Mouse (Mus musculus) left cerebral cortex, postnatal 10 days (tissue): Measurements from ENCODE around the gene Itgb3bp. TPM values are rescaled to one million over a fixed set of nuclear protein-coding genes. Genes with fewer than 3 reads are reported as not detected.
A peak's percentile ranks its signal among the peaks of the same experiment; 100 is the strongest.

Experiments
- DNase-seq, 2 experiments: peaks; one replicate each; pipeline ENCODE4 v3.0.0; 2021 to 2022; ENCODE audit warnings: low spot score in 2 of 2, mixed read lengths in 1 of 2; ENCODE audit errors: extremely low spot score in 1 of 2
- intact Hi-C: fragments of 180-260 bp; cut with DNase I; formaldehyde crosslinking; loops from one replicate; pipeline ENCODE4 v1.15.1; 2025
- total RNA-seq, 2 experiments: library from RNA; stranded (reverse); gene quantifications; 2 replicates each; pipeline ENCODE4 v1.2.3; 2021

The Itgb3bp gene
- total RNA-seq, 2 experiments from 2014 or later, result 2.0 to 3.1 TPM

DNA sequence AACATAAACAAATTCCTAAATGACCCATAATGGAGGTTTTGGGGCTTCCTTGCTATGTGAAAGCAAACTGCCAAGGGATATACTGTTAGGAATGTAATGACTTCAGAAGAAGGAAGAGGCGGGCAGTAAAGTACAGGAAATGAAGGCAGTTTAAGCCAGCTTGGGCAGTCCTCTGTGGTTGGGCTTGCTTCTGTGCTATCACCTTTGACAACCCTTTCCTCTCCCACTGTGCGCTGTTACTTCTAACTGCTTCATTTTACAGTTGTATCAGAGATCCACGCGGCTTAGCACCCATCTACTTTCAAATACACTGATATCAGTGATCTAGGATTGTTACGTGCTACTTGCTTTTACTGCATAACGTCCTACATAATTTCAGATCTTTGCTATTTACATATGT is 137.2 kb downstream of the Itgb3bp start:
- intact Hi-C loops, result no loop called here
- no peak for DNase-seq

- DNase-seq, result peak in 1 of 2 experiments; percentile 33
- intact Hi-C loops, result no loop called here
Observed at GRCm38 (mm10) chr4:99773041-99773440, 156.6 kb downstream of the Itgb3bp start.

DNA sequence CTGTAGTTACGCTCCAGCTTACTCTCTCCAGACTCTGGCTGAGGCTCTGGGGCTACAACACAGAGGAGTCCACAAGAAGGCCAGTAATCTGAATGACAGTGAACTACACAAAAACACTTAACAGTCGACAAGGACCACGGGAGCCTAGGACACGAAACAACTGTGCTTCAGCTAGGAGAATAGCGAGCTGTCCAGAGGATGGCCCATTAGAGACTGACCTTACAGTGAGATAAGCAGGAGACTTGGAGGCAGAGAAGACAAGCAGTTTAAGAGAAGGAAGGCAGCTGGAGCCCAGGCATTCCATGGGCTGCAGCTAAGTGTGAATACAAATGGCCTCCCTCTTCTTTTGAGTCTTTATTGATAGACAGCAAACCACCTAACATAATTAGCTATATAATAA is 159.1 kb downstream of the Itgb3bp start:
- intact Hi-C loops, result no loop called here

DNA sequence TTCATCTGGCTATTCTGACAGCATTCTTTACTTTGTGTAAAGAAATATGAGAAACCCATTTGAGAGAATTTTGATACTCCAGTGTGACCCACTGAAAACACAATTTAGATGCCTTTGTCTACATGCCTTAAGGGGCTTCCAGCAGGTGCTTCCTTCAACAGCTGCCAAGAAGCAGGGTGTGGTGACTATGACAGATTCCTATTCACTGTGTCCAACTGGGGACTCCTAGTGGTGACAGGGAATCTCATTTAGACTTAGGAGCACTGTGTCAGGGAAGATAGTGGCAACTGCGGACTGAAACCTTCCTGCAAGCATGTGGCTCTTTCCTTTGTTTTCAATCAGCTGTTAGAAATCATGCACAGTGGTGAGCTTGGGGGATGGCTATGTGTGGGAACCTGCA is 162.9 kb downstream of the Itgb3bp start:
- intact Hi-C loops, result no loop called here
- peak; percentile 6 to 33 for DNase-seq

More for the DNA sequence above, 159.1 kb downstream of the Itgb3bp start:
- DNase-seq, result no peak

DNA sequence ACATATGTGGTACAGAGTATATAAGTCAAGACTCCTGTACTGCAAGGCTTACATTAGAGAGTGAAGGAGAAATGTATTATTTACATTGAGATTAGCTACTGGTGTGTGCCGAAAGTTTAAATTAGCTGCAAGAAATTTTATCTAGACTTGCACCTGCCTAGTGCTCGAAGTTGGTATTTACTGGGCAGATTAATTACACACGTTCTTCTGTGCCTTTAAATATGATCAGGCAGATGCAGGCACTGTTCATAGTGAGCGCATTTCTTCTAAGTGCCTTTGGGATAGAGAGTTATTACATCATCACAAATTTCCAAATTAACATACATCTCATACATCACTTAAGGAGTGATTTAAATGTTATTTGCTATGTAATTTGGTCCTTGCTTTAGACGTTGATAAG is 163.3 kb downstream of the Itgb3bp start:
- intact Hi-C loops, result no loop called here
- DNase-seq, result no peak

- no peak for DNase-seq
- intact Hi-C loops, result no loop called here
Observed at GRCm38 (mm10) chr4:99752426-99752825, 177.2 kb downstream of the Itgb3bp start.

GRCm38 (mm10) chr4:99739836-99740235 is 189.8 kb downstream of the Itgb3bp start:
- intact Hi-C loops, result no loop called here
- DNase-seq, result no peak

DNA sequence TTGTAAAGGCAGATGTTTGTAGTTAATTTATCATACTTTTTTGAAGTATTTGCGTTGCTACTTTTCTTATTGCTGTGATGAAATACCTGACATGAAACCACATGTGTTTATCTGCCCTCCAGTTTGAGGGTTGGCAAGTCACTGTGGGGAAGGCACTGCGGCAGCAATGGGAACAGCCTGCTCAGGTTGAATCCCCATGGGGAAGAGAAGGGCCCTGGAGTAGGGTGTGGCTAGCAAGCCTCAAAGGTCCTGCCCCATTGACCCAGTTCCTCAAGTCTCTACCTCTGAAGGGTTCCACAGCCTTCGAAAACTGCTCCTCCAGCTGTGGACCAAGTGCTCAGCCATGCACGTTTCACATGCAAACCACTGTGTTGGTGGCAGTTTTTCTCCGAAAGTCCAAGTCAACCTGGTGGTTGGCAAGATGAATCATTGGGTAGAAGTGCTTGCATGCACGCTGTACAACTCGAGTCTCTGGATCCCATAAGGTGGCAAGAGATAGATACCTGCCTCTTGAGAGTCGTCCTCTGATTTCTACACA is 203.6 kb downstream of the Itgb3bp start:
- intact Hi-C loops, result no loop called here
- no peak for DNase-seq

GRCm38 (mm10) chr4:99724331-99724730 is 205.3 kb downstream of the Itgb3bp start:
- DNase-seq, result no peak
- intact Hi-C loops, result no loop called here

GRCm38 (mm10) chr4:99717905-99718304 is 211.7 kb downstream of the Itgb3bp start:
- intact Hi-C loops, result no loop called here
- no peak for DNase-seq

DNA sequence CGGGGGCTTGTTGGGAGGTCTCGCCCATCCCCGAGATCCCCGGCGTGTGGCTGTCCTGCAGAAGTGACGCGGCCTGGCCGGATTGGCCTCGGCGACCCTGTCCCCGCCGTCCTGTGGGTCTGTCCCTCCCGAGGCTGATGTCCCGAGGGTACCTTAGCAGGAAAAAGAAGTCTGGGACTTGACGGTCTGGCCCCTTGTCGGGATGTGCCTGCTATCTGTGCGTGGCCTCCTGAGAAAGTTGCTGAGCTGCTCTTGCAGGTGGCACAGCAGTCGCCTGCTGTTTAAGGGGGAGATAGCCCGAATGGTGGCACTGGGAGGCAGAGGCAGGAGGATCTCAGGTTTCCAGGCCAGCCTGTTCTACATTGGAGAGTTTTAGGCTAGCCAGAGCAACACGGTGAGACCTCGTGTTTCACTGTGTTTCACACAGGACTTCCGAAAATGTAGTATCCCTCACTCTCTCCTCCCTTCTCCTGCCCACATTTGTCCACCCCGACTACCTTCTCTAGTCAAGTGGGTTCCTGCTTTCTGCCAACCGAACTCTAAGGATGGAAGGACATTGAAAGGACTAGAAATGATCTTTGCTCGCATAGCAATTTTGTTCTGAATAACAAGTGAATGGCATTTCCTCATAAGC is 213.7 kb downstream of the Itgb3bp start:
- intact Hi-C loops, result no loop called here

More for the DNA sequence above, 213.7 kb downstream of the Itgb3bp start:
- DNase-seq, result no peak

Other genes starting within 250 kb of the Itgb3bp start
- gene Alg6, start 214.1 kb downstream of the Itgb3bp start, total RNA-seq, result 10 to 100 TPM; 13.5 to 14.0 TPM
- 1 to 10 TPM; 7.5 to 8.0 TPM for gene Efcab7, start 100.6 kb downstream of the Itgb3bp start, total RNA-seq
- gene Pgm1, start 399 bp downstream of the Itgb3bp start, total RNA-seq, result 10 to 100 TPM; 39.6 to 43.4 TPM
- 1 to 10 TPM in 1 of 2 experiments, under 1 TPM in 1; 0.89 to 1.2 TPM for gene Ror1, start 166.0 kb upstream of the Itgb3bp start, total RNA-seq